Mouse (Mus musculus): ENCODE measurements at regions not wholly inside any gene's neighbourhood (a gene's known extent, or its start where the extent isn't known, plus 50 kb on each side); places are given as distances from the start of the nearest gene placed in this dataset.

DNA sequence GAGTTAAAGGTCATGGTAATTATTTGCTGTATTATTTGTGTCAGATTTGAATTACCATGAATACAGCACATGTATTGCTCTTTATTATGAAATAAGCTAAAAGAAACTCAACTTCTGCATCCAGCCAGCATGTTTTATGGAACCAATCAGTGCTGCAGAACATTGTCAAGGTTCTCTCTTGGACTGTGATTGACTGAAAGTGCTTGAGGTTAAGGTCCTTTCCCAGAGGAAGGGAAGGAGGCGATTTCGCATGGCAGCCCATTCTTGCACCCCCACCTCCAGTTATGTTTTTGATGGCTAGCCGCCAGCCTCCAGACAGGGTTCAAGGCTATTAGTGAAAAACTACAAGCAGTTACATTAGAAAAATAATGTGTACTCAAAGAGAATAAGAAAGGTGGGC lies 1717.9 kb upstream of the Acvr2a start:
- no peak for TF ChIP-seq POLR2A (IDR thresholded peaks at IDR 0.05; ENCODE audit: borderline replicate concordance, extremely low read depth, insufficient read depth, insufficient read length, poor library complexity, severe bottlenecking)
- TF ChIP-seq CTCF (IDR thresholded peaks at IDR 0.05; ENCODE audit: borderline replicate concordance, extremely low read depth, insufficient read depth, insufficient read length) = no peak

Data from brain, embryonic 14.5 days (tissue).